In genomic region chr1:63445656-63446046, GRCm38 (mm10) we compare ENCODE assay signal across 8 mouse cellular contexts. TPM values are rescaled to one million over a fixed set of nuclear protein-coding genes. Genes with fewer than 3 reads are reported as not detected.
DNase-seq lines count a peak whose midpoint lies in the region; ATAC-seq lines count a peak whose summit lies in the region.

TSS of gene Adam23 (plus strand) at chr1:63445891.

- 0% methylated on average over 33 of the region's 41 CpGs for WGBS in embryonic facial prominence, embryonic 15.5 days
- under 1% methylated on average over 41 of the region's 41 CpGs for WGBS in midbrain, embryonic 14.5 days

- ATAC-seq in embryonic facial prominence, embryonic 15.5 days (ENCODE audit: insufficient number of reproducible peaks, low FRiP score, low TSS enrichment, low read depth), result peak; percentile 68
- ATAC-seq in midbrain, embryonic 14.5 days (ENCODE audit: low FRiP score, low TSS enrichment), result peak; percentile 87

- no peak within 1 kb of the TSS for H3K27ac ChIP-seq in embryonic facial prominence, embryonic 15.5 days (replicated peaks)
- peak within 1 kb of the TSS; percentile 76 for H3K27ac ChIP-seq in midbrain, embryonic 14.5 days (replicated peaks; ENCODE audit: low read depth, low read length)

- no peaks in the 10 kb centered on the region for H3K9me3 ChIP-seq in embryonic facial prominence, embryonic 15.5 days (replicated peaks)
- no peaks in the 10 kb centered on the region for H3K9me3 ChIP-seq in midbrain, embryonic 14.5 days (ENCODE audit: control insufficient read depth, low read length)

- peaks cover 17% of the 10 kb centered on the region for H3K27me3 ChIP-seq in embryonic facial prominence, embryonic 15.5 days
- H3K27me3 ChIP-seq in midbrain, embryonic 14.5 days (ENCODE audit: control insufficient read depth, insufficient read depth, low read length), result no peaks in the 10 kb centered on the region

- intact Hi-C loops in heart, postnatal 10 days (cut with DNase I), result no loop called here

- H3K4me1 ChIP-seq in embryonic facial prominence, embryonic 15.5 days, result peaks cover 9% of the 10 kb centered on the region; the same call in 1 of the 2 replicates
- 0 out of 2 replicates have a peak, but pooled peaks cover 4% of the 10 kb centered on the region for H3K4me1 ChIP-seq in midbrain, embryonic 14.5 days (ENCODE audit: control insufficient read depth, insufficient read depth, low read length)

- H3K4me2 ChIP-seq in embryonic facial prominence, embryonic 15.5 days (replicated peaks), result peak within 1 kb of the TSS; percentile 99
- peak within 1 kb of the TSS; percentile 66 for H3K4me2 ChIP-seq in midbrain, embryonic 14.5 days (ENCODE audit: low read length)

- peak within 1 kb of the TSS; percentile 48 for H3K9ac ChIP-seq in embryonic facial prominence, embryonic 15.5 days
- peak within 1 kb of the TSS; percentile 92 for H3K9ac ChIP-seq in midbrain, embryonic 14.5 days (replicated peaks; ENCODE audit: low read length)

- H3K4me3 ChIP-seq in embryonic facial prominence, embryonic 15.5 days (replicated peaks), result peak within 1 kb of the TSS; percentile 64
- H3K4me3 ChIP-seq in midbrain, embryonic 14.5 days (replicated peaks; ENCODE audit: low read depth, low read length), result peak within 1 kb of the TSS; percentile 79

- H3K36me3 ChIP-seq in embryonic facial prominence, embryonic 15.5 days, result no peaks in the 10 kb centered on the region
- no peaks in the 10 kb centered on the region for H3K36me3 ChIP-seq in midbrain, embryonic 14.5 days (ENCODE audit: control insufficient read depth, insufficient read depth, low read length)

- DNase-seq in R1 (ENCODE audit: low read depth, low spot score), result peak; percentile 88
- peak; percentile 42 to 50 for DNase-seq in adrenal gland, postnatal 36 days
- DNase-seq in heart, postnatal 10 days, result peak; percentile 16 to 28
- peak; percentile 68 to 85 for DNase-seq in left cerebral cortex, adult 8-10 months (ENCODE audit: low spot score in 2 of 2)
- peak; percentile 91 for DNase-seq in midbrain, embryonic 14.5 days
- DNase-seq in telencephalon, adult 2 months (ENCODE audit: low read depth, low spot score), result peak; percentile 77
- DNase-seq in thymus, postnatal 25 days, result no peak

RNA-seq across cellular contexts. Expression of gene Adam23, which starts in this region (rescaled TPM):
- 10 to 100 TPM; 10.1 to 12.9 TPM for total RNA-seq in adrenal gland, postnatal 36 days (2021)
- polyA plus RNA-seq in embryonic facial prominence, embryonic 15.5 days (2015; fragmentation: Nextera tagmentation; extraction: Ambion mirVana), result 3.5 and 4.5 TPM in 2 replicates
- 1 to 10 TPM; 2.2 to 4.2 TPM for total RNA-seq in heart, postnatal 10 days (2021)
- 100 to 1,000 TPM; 161 to 180 (median 175) TPM for total RNA-seq in left cerebral cortex, adult 8-10 months (2022)
- 16.8 and 17.5 TPM in 2 replicates for polyA plus RNA-seq in midbrain, embryonic 14.5 days (2014; fragmentation: Nextera tagmentation; extraction: Ambion mirVana)

Comparison
In these comparisons a context has a peak if more than half of its experiments do, and no peak if none do; other contexts are left out.
1. RNA of gene Adam23 (total RNA-seq): 161 to 180 TPM in left cerebral cortex, adult 8-10 months; 10.1 to 12.9 TPM in adrenal gland, postnatal 36 days and 2.2 to 4.2 TPM in heart, postnatal 10 days; every median in the first group is over 10 times any median in the second.